ENCODE assay signal across 16 mouse cellular contexts in the genomic region with DNA sequence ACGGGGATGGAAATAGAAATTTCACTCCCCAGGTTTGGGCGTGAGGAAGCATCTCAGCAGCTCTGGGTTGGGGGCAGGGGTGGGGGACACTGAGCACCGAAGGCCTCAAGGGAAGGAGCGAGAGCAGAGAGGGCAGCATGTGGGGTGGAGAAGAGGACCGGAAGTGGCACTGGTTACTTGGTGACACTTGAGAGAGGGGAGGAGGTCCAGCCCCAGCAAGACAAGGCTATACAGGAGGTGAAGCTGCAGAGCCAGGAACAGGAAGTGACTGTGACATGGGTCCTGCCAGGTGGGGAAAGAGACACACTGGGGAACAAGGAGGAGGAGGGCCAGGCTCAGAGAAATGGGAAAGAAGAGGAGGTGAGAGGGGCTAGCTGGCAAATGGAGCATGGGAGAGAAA. TPM values are rescaled to one million over a fixed set of nuclear protein-coding genes. Genes with fewer than 3 reads are reported as not detected.
DNase-seq lines count a peak whose midpoint lies in the region; ATAC-seq and TF ChIP-seq lines count a peak whose summit lies in the region.
"Had no signal": no experiment of that assay in that cellular context is flagged by ENCODE, and none has a peak within 500 bp of the region (broad histone marks: within the 10 kb centered on the region; RNA-seq: fewer than 3 reads in every experiment).

No protein-coding gene starts in this region.

- no peak overlapping the region for H3K4me2 ChIP-seq in neural tube, embryonic 13.5 days
- H3K4me2 ChIP-seq: lung, embryonic 15.5 days; midbrain, embryonic 11.5 days had no signal

- no peak for TF ChIP-seq CTCF in G1E (IDR thresholded peaks at IDR 0.05; ENCODE audit: low read depth, low read length)

- peak overlapping the region; percentile 46; the same call in 1 of the 2 replicates for H3K27ac ChIP-seq in neural tube, embryonic 13.5 days (replicated peaks)
- H3K27ac ChIP-seq in limb, embryonic 10.5 days: peak overlapping the region; percentile 32; the same call in 1 of the 2 replicates
- H3K27ac ChIP-seq: gastrocnemius, adult 2 months; lung, embryonic 15.5 days had no signal

- DNase-seq in neural tube, embryonic 10.5 days (ENCODE audit: extremely low spot score, low spot score): no peak
- DNase-seq in G1E (ENCODE audit: low spot score): no peak
- no peak for DNase-seq in limb, embryonic 10.5 days (ENCODE audit: low spot score)
- DNase-seq in thymus, postnatal 0 days (ENCODE audit: low spot score): peak; percentile 41
- DNase-seq in adrenal gland, postnatal 10 days: no peak
- DNase-seq in left cerebral cortex, adult 9 months (ENCODE audit: low spot score in 2 of 2): no peak
- no peak for DNase-seq in layer of hippocampus, adult 8-10 months (ENCODE audit: low spot score in 2 of 2)
- DNase-seq: adrenal gland, postnatal 14 days; embryo, embryonic 11 days; gastrocnemius, adult 2 months; kidney, postnatal 36 days; right cerebral cortex, postnatal 14 days had no signal

- WGBS in neural tube, embryonic 13.5 days: 44% methylated on average over 5 of the region's 5 CpGs
- 50% methylated on average over 5 of the region's 5 CpGs for WGBS in limb, embryonic 10.5 days

- ATAC-seq in neural tube, embryonic 13.5 days (ENCODE audit: low read depth): no peak
- ATAC-seq in G1E (ENCODE audit: extremely low read depth, insufficient number of reproducible peaks, low FRiP score, poor library complexity, severe bottlenecking): no peak
- ATAC-seq: intestine, embryonic 16.5 days had no signal

- no peaks in the 10 kb centered on the region for H3K36me3 ChIP-seq in neural tube, embryonic 13.5 days
- no peaks in the 10 kb centered on the region for H3K36me3 ChIP-seq in G1E (replicated peaks)
- no peaks in the 10 kb centered on the region for H3K36me3 ChIP-seq in limb, embryonic 10.5 days
- H3K36me3 ChIP-seq: lung, embryonic 15.5 days had no signal

- peaks cover 3% of the 10 kb centered on the region; the same call in 1 of the 2 replicates for H3K27me3 ChIP-seq in neural tube, embryonic 13.5 days
- no peaks in the 10 kb centered on the region for H3K27me3 ChIP-seq in G1E (ENCODE audit: insufficient read depth, low read length)
- peaks cover 36% of the 10 kb centered on the region for H3K27me3 ChIP-seq in limb, embryonic 10.5 days (ENCODE audit: low read depth, poor library complexity, severe bottlenecking)
- H3K27me3 ChIP-seq: lung, embryonic 15.5 days had no signal

- H3K9me3 ChIP-seq in neural tube, embryonic 13.5 days: no peaks in the 10 kb centered on the region
- H3K9me3 ChIP-seq in G1E (replicated peaks): no peaks in the 10 kb centered on the region
- H3K9me3 ChIP-seq in limb, embryonic 10.5 days (replicated peaks): no peaks in the 10 kb centered on the region
- H3K9me3 ChIP-seq: lung, embryonic 15.5 days had no signal

- H3K4me1 ChIP-seq in neural tube, embryonic 13.5 days (replicated peaks): peaks cover 28% of the 10 kb centered on the region
- H3K4me1 ChIP-seq in G1E (ENCODE audit: insufficient read depth, low read depth, low read length): peaks cover 87% of the 10 kb centered on the region
- H3K4me1 ChIP-seq in limb, embryonic 10.5 days: peaks cover 21% of the 10 kb centered on the region

- no peak overlapping the region for H3K4me3 ChIP-seq in neural tube, embryonic 13.5 days
- peak overlapping the region; percentile 5; the same call in 1 of the 2 replicates for H3K4me3 ChIP-seq in G1E (ENCODE audit: low read depth, low read length)
- H3K4me3 ChIP-seq in limb, embryonic 10.5 days: no peak overlapping the region
- H3K4me3 ChIP-seq: gastrocnemius, adult 2 months; lung, embryonic 15.5 days had no signal

- H3K9ac ChIP-seq in neural tube, embryonic 13.5 days: no peak overlapping the region
- H3K9ac ChIP-seq: lung, embryonic 15.5 days had no signal

RNA-seq across cellular contexts. Expression of gene Atp2b4, which starts 20.3 kb away (rescaled TPM):
- 10.7 and 13.7 TPM in 2 replicates for polyA plus RNA-seq in neural tube, embryonic 13.5 days (2015; fragmentation: Nextera tagmentation; extraction: Ambion mirVana)
- total RNA-seq in G1E (2014; fragmentation: Nextera tagmentation): 274 and 278 TPM in 2 replicates
- 32.2 and 34.0 TPM in 2 replicates for total RNA-seq in G1E (2017)
- 69.4 and 85.7 TPM in 2 replicates for polyA plus RNA-seq in G1E (2012)
- polyA plus RNA-seq in limb, embryonic 10.5 days (2016; fragmentation: Nextera tagmentation; extraction: Ambion mirVana): 2.5 and 3.5 TPM in 2 replicates
- polyA plus RNA-seq in thymus, postnatal 0 days (2015; fragmentation: Nextera tagmentation; extraction: Ambion mirVana): 3.1 and 3.5 TPM in 2 replicates
- 10 to 100 TPM; 33.3 to 40.3 TPM for total RNA-seq in adrenal gland, postnatal 10 days (2021)
- 100 to 1,000 TPM in 1 of 4 experiments, 10 to 100 TPM in 3; 85.7 to 102 (median 91.8) TPM for total RNA-seq in layer of hippocampus, adult 8-10 months (2022)
